8 mouse cellular contexts compared by ENCODE assay signal in genomic region chr9:41583711-41584329, GRCm38 (mm10).
DNase-seq lines count a peak whose midpoint lies in the region; ATAC-seq and TF ChIP-seq lines count a peak whose summit lies in the region.

No protein-coding gene starts in this region.

- DNase-seq in heart, postnatal 25 days (ENCODE audit: low spot score) = no peak
- DNase-seq in NIH3T3 (ENCODE audit: low read depth) = peak; percentile 74
- peak; percentile 78 for DNase-seq in limb, embryonic 14.5 days (ENCODE audit: low spot score)
- no peak for DNase-seq in stomach, postnatal 0 days (ENCODE audit: low spot score)
- no peak for DNase-seq in yolk sac, embryonic 10.5 days (ENCODE audit: low spot score)
- DNase-seq in kidney, adult 8-10 months = no peak

- peak overlapping the region; percentile 65 for H3K27ac ChIP-seq in heart, embryonic 12.5 days (ENCODE audit: poor library complexity, severe bottlenecking)
- H3K27ac ChIP-seq in forebrain, embryonic 12.5 days = peak overlapping the region; percentile 99
- H3K27ac ChIP-seq in limb, embryonic 14.5 days (replicated peaks; ENCODE audit: low read depth, low read length) = peak overlapping the region; percentile 99
- peak overlapping the region; percentile 82 for H3K27ac ChIP-seq in stomach, postnatal 0 days (replicated peaks)

- H3K27me3 ChIP-seq in heart, embryonic 12.5 days (replicated peaks) = no peaks in the 10 kb centered on the region
- no peaks in the 10 kb centered on the region for H3K27me3 ChIP-seq in forebrain, embryonic 12.5 days
- no peaks in the 10 kb centered on the region for H3K27me3 ChIP-seq in limb, embryonic 14.5 days (ENCODE audit: control insufficient read depth, insufficient read depth, low read length)
- no peaks in the 10 kb centered on the region for H3K27me3 ChIP-seq in stomach, postnatal 0 days (ENCODE audit: control insufficient read depth, insufficient read depth, low read length)

- H3K9ac ChIP-seq in heart, embryonic 12.5 days = peak overlapping the region; percentile 68
- peak overlapping the region; percentile 97 for H3K9ac ChIP-seq in forebrain, embryonic 12.5 days
- peak overlapping the region; percentile 96 for H3K9ac ChIP-seq in limb, embryonic 14.5 days (ENCODE audit: low read depth, low read length, severe bottlenecking)
- peak overlapping the region; percentile 52 for H3K9ac ChIP-seq in stomach, postnatal 0 days (ENCODE audit: low read length)

- intact Hi-C loops in heart, postnatal 25 days (cut with DNase I) = loop anchor here (5.0 kb wide), 1 partner anchor 107 kb away; no protein-coding TSS in a partner anchor

- H3K4me2 ChIP-seq in heart, embryonic 12.5 days = peak overlapping the region; percentile 62
- H3K4me2 ChIP-seq in forebrain, embryonic 12.5 days = peak overlapping the region; percentile 53
- peak overlapping the region; percentile 62 for H3K4me2 ChIP-seq in limb, embryonic 14.5 days (replicated peaks; ENCODE audit: low read depth, low read length, severe bottlenecking)
- H3K4me2 ChIP-seq in stomach, postnatal 0 days (replicated peaks; ENCODE audit: low read depth) = peak overlapping the region; percentile 53

- peaks cover 27% of the 10 kb centered on the region for H3K4me1 ChIP-seq in heart, embryonic 12.5 days (replicated peaks)
- H3K4me1 ChIP-seq in forebrain, embryonic 12.5 days = peaks cover 37% of the 10 kb centered on the region
- peaks cover 27% of the 10 kb centered on the region for H3K4me1 ChIP-seq in limb, embryonic 14.5 days (ENCODE audit: control insufficient read depth, insufficient read depth, low read length)
- no peaks in the 10 kb centered on the region for H3K4me1 ChIP-seq in stomach, postnatal 0 days (replicated peaks; ENCODE audit: control insufficient read depth, insufficient read depth)

- 0 out of 2 replicates have a peak, but pooled peaks have one; percentile 9 for TF ChIP-seq POLR2A in limb, embryonic 14.5 days (IDR thresholded peaks at IDR 0.05; ENCODE audit: borderline replicate concordance, extremely low read depth, insufficient read depth, insufficient read length)

- peak overlapping the region; percentile 43 for H3K4me3 ChIP-seq in heart, embryonic 12.5 days
- peak overlapping the region; percentile 76 for H3K4me3 ChIP-seq in forebrain, embryonic 12.5 days (replicated peaks)
- H3K4me3 ChIP-seq in limb, embryonic 14.5 days (replicated peaks; ENCODE audit: low read length) = peak overlapping the region; percentile 64
- peak overlapping the region; percentile 47 for H3K4me3 ChIP-seq in stomach, postnatal 0 days (ENCODE audit: low read depth, low read length)

- 41% methylated on average over 8 of the region's 8 CpGs for WGBS in heart, embryonic 12.5 days
- WGBS in forebrain, embryonic 12.5 days = 10% methylated on average over 8 of the region's 8 CpGs
- 8% methylated on average over 8 of the region's 8 CpGs for WGBS in limb, embryonic 14.5 days
- WGBS in stomach, postnatal 0 days = 16% methylated on average over 8 of the region's 8 CpGs

- ATAC-seq in heart, embryonic 12.5 days (ENCODE audit: insufficient number of reproducible peaks, low FRiP score) = no peak
- ATAC-seq in forebrain, embryonic 12.5 days (ENCODE audit: low FRiP score) = peak; percentile 49
- ATAC-seq in limb, embryonic 14.5 days (ENCODE audit: low FRiP score, low read depth) = no peak
- ATAC-seq in stomach, postnatal 0 days (ENCODE audit: low FRiP score, low TSS enrichment) = no peak

- TF ChIP-seq CTCF in stomach, postnatal 0 days (IDR thresholded peaks at IDR 0.05; ENCODE audit: low read depth) = no peak

- no peaks in the 10 kb centered on the region for H3K9me3 ChIP-seq in heart, embryonic 12.5 days (replicated peaks)
- H3K9me3 ChIP-seq in forebrain, embryonic 12.5 days = no peaks in the 10 kb centered on the region
- H3K9me3 ChIP-seq in limb, embryonic 14.5 days (ENCODE audit: control insufficient read depth, low read length) = no peaks in the 10 kb centered on the region
- H3K9me3 ChIP-seq in stomach, postnatal 0 days (ENCODE audit: control insufficient read depth, low read length) = no peaks in the 10 kb centered on the region

- TF ChIP-seq EP300 in stomach, postnatal 0 days (optimal IDR thresholded peaks at IDR 0.05) = no peak

- H3K36me3 ChIP-seq in heart, embryonic 12.5 days = peaks cover 24% of the 10 kb centered on the region
- H3K36me3 ChIP-seq in forebrain, embryonic 12.5 days (replicated peaks) = peaks cover 20% of the 10 kb centered on the region
- H3K36me3 ChIP-seq in limb, embryonic 14.5 days (ENCODE audit: control insufficient read depth, insufficient read depth, low read length) = peaks cover 33% of the 10 kb centered on the region
- H3K36me3 ChIP-seq in stomach, postnatal 0 days (ENCODE audit: control insufficient read depth, insufficient read depth, low read length) = no peaks in the 10 kb centered on the region

Comparison
In these comparisons a context has a peak if more than half of its experiments do, and no peak if none do; other contexts are left out.
1. DNase-seq: peak in NIH3T3 (single experiment) and limb, embryonic 14.5 days (single experiment); none in heart, postnatal 25 days (single experiment), stomach, postnatal 0 days (single experiment), yolk sac, embryonic 10.5 days (single experiment) and kidney, adult 8-10 months (0 of 2).
2. Peak in every context shown above with its lines, with median percentiles within 50 percentile points of each other: H3K27ac ChIP-seq, H3K4me2 ChIP-seq, H3K4me3 ChIP-seq and H3K9ac ChIP-seq.